Mouse (Mus musculus) spleen, postnatal 4 days (tissue): ENCODE measurements around the gene Dnajc4.

ENCODE experiments used
- DNase-seq, 2 experiments: peaks; one replicate each; pipeline ENCODE4 v3.0.0; 2022; ENCODE audit warnings: low spot score in 2 of 2

The Dnajc4 gene

DNA sequence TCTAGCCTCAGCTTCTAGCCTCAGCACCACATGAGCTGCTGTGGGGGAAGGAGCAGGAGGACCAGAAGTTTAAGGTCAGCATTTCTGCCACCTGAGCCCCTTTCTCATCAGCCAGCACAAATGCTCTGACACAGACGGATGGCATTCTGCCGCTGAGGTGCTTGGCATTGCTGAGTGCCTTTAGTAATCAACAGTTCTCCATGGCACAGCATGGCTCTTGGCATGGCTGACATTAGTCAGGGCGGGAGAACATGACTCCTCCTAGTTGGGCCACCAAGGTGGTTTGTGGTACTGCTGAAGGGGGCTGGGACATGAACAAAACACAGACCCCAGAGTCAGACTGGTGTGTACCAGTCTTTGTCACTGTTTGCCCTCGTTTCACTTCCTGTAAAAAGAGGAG, 44.2 kb downstream of the Dnajc4 start:
- no peak for DNase-seq

DNA sequence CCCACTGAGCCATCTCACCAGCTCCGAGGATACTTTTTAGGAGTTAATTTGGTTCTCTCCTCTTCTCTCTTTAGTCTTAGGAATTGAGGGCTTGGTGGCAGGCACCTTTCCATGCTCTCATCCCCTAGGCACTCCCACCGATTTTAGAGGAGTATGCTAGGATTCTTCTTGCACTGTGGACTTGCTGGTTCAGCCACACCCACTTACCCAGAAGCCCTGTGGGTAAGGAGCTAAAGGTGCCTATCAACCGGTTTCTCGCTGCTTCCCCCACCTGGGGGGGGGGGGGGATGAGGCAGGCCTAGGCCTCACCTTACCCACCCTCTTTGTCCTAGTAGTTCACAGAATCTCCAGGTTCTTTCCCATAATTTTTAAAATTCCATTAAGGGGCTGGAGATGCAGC, 44.6 kb downstream of the Dnajc4 start:
- no peak for DNase-seq

DNA sequence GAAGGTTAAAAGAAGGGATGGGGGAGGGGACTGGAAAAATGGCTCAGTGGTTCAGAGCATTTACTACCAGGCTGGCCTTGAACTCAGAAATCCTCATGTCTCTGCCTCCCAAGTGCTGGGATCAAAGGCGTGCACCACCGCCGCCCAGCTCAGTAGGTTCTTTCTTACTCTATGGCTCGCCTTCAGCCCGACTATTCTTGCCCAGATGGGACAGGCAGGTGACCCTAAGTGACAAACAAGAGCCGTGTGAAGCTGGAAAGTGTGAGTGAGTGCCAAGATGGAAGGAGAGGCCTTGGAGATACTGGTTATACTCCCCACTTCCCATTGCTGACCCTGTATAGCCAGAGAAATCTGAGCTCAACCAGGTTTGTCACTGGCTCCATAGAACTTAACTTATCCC, 48.7 kb downstream of the Dnajc4 start:
- no peak for DNase-seq

DNA sequence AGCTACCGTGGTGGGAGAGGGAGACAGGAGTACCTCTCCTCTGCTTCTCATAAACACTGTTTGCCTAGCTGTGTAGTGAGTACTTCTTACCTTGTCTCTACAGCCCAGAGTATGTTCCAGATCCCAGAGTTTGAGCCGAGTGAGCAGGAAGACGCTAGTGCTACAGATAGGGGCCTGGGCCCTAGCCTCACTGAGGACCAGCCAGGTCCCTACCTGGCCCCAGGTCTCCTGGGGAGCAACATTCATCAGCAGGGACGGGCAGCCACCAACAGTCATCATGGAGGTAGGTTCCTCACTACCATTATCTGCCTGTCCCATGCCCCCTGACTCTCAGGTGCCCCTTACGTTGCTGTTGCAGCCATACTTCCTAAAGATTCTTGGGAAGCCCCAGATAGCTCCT, 49.6 kb downstream of the Dnajc4 start:
- DNase-seq: peak in 1 of 2 experiments; percentile 61

DNA sequence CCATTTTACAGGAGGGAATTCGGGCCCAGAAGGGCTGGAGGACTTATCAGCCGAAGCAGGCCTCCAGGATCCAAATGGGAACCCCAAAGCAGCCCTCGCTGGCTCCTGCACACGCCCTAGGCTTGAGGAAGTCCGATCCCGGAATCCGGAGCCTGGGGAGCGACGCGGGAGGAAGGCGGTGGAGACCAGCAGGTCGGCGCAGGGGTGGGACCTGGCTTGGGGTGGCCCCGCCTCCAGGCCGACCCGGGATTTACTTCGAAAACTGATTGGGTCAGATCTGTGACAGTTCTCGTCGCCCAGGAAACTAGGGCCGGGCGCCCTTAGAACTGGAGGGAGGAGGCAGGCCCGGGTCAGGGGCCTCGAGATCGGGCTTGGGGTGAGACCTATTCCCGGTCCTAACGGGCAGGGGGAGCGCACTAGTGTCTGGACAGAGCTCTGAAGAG, 50.1 kb downstream of the Dnajc4 start, which contains the start of gene Gpr137:
Gene Gpr137 (minus strand): TSS at position 232 of the 443 bp plus-strand sequence.
- peak; percentile 93 to 94 for DNase-seq

DNA sequence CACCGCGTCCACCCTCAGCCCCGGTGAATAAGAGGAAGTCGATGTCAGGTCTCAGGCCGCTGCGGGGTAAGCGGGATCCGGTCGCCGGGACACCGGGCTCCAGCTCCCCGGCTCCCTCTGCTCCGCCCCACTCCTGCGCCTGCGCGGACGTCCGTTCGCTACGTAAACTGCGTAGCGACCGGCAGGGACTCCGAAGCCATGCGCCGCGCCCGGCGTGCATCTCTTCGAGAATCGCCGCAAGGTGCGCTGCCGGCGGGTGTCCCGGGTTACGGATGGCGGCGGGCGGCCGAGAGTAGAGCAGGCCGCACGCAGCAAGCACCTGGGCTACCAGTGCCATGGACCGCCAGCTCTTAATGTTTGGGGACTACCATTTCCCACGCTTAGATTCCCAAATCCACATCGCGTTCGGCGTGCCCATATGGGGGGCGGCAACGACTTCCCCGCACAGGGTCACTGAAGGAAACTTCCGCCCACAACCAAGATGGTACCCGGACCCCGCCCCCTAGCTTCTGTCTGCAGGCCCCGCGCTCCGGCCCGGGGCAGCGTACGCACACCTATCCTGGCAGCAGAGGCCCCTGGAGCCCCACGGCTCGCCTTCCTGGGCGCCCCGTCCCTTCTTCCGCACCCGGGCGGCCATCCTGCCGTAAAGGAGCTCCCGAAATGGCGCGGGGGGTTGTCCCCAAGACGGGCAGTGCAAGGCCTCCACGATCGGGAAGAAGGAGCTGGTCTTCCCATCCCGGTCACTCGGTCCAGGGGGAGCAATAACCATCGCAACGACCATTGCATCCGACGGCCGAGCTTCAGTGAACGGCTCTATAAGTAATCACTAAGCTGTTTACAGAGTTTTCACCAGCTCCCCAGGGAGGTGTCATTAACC, 50.8 kb downstream of the Dnajc4 start, which contains the start of gene Bad:
Gene Bad (plus strand): TSS at position 490 of the 877 bp plus-strand sequence.
- DNase-seq: peak; percentile 95 to 99

DNA sequence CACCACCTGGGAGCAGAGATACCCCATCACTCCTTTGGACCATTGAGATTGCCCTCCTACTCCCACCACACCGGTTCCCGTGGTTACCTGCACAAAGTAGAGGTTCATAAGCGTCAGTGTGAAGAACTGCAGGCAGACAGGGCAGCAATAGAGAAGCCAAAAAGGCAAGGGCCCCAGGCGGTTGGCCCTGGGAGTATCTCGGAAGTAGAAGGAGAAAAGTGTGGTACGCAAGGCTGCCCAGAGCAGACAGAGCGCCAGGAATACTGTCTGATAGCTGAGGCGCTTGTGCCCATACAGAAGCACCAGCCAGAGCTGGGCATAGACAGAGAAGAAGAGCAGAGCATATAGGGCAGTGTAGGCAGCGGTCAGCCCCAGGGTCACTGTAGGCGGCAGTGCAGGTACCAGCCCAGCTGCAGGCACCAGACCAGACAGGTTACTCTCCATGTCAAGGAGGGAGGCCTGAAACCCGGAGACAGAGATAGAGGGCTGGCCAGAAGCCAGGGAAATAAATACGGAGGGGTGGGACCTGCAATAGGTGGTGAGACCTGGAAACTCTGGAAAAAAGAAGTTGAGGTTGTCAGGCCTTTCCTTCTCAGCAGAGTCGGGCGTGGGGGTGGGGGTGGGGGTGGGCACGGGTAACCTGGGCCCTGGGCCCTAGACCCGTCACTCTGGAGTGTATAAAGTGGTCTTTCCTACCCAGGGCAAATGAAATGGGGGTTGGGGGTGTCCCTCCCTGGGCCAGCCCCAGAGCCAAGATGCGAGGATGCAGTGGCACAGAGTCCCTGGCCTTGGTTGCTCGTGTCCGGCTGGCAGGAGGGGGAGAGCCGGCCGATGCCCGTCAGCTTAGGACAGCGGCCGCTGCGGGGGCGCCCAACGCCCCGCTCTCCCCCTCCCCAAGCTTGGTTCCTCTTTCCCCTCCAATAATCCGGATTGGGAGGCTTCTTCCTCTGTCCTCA, 51.7 kb downstream of the Dnajc4 start:
- peak in 1 of 2 experiments; percentile 65 for DNase-seq

DNA sequence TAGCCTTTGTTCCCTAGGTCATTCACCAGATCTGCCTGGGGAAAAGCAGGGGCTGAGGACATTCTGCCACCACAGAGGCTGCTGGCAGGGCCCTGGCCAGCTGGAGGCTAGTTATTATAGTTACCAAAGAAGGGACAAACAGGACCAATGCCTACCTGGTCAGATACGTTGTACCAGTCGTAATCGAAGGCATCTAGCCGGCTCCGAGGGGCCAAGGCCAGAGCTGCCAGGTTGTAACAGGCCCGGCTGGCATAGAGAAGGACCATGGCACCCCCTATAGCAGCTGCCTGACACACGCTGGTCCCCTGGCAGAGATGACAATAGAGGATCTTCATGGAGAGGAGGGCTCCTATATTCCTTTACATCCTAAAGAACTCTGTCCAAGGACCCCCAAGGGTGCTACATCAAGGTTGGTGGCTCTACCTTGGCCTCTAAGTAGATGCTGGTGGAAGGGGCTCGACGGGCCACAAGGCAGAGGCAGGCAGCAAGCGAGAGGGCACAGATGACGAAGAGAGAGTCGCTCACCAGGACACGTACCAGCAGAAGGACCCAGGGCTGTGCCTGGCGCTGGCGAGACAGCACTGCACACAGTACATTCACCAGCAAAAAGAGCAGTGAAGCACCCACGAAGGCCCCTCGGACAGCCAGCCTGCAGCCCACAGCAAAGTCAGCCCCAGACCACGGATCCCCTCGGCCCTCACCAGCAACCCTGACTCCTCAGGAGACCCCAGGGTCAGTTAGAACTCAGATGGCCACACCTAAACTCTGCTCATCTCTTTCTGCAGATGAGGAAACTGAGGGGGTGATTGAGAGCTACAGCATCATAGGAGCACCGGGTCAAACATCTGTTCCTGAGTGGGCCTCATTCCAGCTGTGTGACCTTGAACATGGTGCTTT, 53.0 kb downstream of the Dnajc4 start:
- peak in 1 of 2 experiments; percentile 63 for DNase-seq
